Mouse (Mus musculus) 416B (cell line): ENCODE measurements around the gene Fars2.
"Not testable (repeated sequence)": the region's sequence is repeated elsewhere in the genome, so short reads cannot be mapped to it uniquely, and the experiment has no call there.

ENCODE experiments used
- DNase-seq: peaks from one replicate; pipeline ENCODE4 v3.0.0; 2011; ENCODE audit warnings: low read depth

Fars2 gene

DNA sequence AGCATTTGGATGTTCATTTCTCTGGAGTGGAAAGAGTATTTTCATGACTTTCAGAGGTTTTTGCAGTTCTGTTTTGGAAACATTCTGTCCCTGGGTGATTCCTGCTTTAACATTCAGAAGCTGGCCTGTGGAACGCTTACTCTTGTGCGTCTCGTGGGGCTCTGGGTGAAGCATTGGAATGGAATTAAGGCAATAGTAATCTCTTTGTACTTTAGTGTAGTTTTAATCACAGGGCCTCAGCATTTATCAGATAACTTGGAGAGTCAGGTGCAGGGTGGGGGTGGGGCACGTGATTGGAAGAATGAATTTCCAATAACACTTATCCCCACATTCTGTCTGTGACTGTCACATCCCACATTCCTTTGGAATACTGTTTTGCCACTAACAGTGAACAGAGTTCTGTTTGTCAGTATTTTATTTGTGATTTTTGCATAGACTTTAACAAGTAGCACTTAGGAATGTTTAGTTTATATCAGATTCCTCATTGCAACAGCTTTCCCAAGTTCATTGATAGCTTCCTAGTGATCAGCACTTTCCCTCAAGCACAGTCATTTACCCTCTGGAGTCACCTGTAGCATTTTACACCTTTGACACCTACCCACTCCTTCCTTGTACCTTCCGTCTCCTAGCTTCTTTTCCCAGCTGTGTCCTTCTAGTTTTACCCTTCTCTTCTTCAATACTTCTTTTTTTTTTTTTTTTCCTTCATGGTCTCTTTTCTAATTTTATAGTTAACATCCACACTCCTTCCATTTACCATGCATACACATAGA lies 23.2 kb downstream of the Fars2 start:
- no peak for DNase-seq

DNA sequence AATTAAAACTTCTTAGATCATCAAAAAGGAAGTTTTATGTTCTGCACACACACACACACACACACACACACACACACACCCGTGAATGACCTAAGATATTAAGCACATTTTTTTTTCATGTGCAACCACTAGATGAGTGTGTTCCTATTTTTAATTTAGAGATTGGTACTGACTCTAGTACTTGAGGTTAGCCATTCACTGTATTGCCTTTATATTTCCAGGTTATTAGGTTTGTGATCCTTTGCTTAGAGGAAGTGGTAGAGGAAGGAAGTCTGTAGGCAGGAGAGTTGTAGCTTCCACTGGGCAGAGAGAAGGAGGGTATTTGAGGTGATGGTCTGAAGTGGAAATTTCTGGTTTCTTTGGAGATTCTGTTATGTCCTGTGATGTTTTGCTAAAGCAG lies 28.4 kb downstream of the Fars2 start:
- DNase-seq, result peak; percentile 58

DNA sequence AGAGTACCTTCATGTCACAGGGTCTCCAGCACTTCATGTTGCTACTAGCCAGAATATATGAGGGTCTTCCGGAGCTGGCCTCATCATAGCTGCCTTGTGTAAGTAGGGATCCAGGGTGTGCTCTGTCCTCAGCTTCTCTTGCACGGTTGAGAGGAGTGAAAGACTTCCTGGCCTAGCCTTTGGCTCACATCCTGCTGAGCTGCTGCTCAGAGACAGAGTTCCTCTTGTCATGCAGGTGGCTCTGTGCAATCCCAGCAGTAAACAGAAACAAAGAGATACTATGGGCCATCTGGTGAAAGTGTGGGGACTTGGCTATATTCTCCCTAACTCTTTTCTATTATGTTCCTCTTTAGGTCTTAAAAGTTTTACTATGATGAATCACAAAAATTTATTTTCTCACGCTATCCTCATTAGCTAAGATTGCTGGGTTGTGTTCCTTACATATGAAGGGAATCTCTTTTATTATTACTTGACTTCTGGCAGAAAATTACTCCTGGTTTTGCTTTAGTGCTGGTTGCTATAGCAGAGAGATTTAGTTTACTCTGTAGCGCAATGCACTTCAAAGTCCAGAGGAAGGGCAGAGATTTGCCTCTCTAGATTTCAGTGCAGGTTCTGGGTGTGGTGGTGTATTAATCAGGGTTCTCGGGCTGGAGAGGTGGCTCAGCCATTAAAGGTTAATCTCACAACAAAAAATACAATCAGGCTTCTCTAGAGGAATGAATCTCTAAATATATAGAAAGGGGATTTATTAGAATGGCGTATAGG lies 32.1 kb downstream of the Fars2 start:
- DNase-seq, result peak; percentile 20

- no peak for DNase-seq
These were observed 33.1 kb downstream of the Fars2 start for GRCm38 (mm10) chr13:36150272-36150671.

- DNase-seq, result no peak
These were observed 35.7 kb downstream of the Fars2 start for GRCm38 (mm10) chr13:36152728-36153498.

GRCm38 (mm10) chr13:36156340-36156931 lies 39.2 kb downstream of the Fars2 start:
- DNase-seq, result no peak

DNA sequence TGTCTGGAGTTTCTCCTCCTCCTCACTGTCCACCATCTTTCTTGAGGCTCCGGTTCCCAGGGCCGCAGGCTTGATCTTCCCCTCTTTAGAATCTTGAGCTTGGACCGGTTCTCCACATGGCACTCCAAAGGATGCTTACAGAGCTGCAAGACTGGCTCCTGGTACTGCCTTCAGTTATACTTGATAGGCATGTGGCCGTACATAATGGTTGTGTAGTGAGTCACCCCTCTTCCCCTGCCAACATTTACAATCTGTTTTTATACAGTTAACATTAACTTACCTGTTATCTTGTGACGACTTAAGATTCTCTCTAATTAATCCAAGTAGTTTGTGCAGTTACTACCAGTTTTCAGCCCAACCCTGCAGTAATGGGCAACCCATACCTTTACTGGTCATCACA lies 46.2 kb downstream of the Fars2 start:
- no peak for DNase-seq

DNA sequence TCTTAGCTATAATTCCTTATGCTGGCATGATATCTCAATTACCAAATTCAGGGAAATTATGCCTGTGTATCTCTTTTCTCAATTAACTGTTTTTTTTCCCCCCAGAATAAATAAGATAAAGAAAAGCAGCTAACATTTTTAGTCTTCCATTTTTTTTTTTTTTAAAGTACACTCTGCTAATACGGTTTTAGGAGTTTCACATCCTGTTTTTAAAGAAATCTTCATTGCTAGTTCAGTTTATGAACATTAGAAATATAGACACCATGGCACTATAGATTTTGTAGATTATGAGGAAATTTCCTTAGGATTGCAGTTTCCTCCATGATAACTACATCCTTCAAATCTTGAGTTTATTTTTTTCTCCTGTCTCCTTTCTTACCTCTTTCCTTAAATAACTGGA lies 46.7 kb downstream of the Fars2 start:
- DNase-seq, result no peak

- DNase-seq, result not testable (repeated sequence)
These were observed 55.8 kb downstream of the Fars2 start for GRCm38 (mm10) chr13:36172981-36173380.

GRCm38 (mm10) chr13:36174101-36174500 lies 56.9 kb downstream of the Fars2 start:
- no peak for DNase-seq

DNA sequence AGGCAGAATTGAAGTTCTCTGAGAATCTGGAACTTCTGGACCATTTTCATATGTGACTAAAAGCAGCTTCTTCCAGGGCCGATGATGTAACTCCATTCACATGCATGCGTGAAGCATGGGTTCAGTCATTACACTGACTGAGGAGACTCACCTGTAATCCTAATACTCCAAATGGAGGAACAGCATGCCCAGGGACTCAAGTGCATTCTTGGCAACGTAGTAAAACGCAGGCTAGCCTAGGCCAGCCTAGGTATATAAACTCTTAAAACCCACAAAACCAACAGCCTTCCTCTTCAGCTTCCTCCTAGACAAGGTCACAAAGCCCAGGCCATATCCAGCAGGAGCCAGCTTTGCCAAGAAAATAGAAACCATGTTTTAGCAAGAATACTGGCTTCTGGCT lies 57.6 kb downstream of the Fars2 start:
- DNase-seq, result peak; percentile 75

GRCm38 (mm10) chr13:36181231-36181630 lies 64.0 kb downstream of the Fars2 start:
- no peak for DNase-seq

- peak; percentile 73 for DNase-seq
These were observed 73.4 kb downstream of the Fars2 start for GRCm38 (mm10) chr13:36190577-36190976.

GRCm38 (mm10) chr13:36193484-36194113 lies 76.4 kb downstream of the Fars2 start:
- DNase-seq, result no peak

DNA sequence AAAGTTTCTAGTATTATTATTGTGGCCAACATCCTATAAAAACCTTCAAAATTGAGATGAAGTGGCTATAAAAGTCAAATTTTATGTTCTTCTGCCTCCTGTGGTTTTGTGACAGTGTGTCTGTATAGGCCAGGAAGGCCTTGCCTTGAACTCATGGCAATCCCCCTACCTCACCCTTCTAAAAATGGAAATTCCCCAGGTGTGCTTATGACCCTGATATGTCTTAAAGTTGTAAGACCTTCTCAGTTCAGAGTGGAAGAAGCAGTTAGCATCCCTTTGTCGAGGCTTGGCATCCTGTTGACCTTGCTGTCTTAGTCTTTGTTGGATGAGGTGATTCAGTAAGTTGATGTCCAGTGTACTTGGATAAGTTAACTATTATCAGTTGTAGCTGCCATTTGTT lies 82.1 kb downstream of the Fars2 start:
- no peak for DNase-seq

GRCm38 (mm10) chr13:36200453-36200852 lies 83.2 kb downstream of the Fars2 start:
- DNase-seq, result peak; percentile 96

DNA sequence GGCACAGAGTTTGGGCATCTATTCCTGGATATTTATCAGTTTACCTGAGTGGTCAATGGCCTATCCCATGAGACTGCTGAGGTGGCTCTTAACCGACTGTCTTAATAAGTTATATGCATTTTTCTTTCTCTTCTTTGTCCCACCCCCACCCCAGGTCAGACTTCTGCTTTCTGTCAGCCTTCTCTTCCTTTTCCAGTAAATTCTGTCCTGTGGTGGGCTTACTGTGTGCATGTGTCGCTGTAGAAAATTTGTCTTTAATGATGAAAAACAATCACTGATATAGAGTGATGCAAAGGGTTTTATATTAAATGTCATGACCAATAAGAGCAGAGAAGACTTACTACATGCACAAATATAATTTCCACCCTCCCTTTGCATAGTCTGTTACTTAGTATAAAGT lies 85.3 kb downstream of the Fars2 start:
- no peak for DNase-seq

DNA sequence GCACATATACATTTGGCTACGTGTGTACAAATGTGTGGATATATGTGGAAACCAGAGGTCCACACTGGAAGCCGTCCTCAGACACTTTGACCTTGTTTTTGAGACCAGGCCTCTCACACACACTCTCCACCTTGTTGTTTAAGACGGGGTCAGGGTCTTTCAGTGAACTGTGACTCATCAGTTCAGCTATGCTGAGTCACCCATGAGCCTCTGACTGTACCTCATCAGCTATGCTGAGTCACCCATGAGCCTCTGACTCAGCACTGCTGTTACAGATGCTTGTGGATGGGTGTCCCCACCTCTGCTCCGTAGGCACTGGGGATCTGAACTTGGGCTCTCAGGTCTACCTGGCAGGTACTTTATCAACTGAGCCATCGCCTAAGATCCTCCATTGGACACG lies 85.8 kb downstream of the Fars2 start:
- peak; percentile 90 for DNase-seq

- no peak for DNase-seq
These were observed 87.1 kb downstream of the Fars2 start for GRCm38 (mm10) chr13:36204320-36204719.

DNA sequence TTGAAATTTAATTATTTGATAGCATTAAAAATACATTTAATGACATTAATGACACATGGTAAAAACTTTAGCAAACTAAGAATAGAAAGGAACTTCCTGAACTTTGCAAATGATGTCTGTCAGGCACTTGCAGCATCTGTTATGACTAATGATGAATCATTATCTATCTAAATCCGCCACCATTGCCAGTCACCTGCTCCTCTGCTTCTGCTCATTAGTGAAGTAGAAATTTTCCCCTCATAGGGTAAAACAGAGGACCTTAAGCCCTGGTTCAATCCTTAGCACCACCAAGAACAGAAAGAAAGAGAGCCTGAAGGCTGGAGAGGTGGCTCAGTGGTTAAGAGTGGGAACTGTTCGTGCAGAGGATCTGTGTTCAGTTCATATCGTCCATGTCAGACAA lies 93.8 kb downstream of the Fars2 start:
- DNase-seq, result peak; percentile 81

DNA sequence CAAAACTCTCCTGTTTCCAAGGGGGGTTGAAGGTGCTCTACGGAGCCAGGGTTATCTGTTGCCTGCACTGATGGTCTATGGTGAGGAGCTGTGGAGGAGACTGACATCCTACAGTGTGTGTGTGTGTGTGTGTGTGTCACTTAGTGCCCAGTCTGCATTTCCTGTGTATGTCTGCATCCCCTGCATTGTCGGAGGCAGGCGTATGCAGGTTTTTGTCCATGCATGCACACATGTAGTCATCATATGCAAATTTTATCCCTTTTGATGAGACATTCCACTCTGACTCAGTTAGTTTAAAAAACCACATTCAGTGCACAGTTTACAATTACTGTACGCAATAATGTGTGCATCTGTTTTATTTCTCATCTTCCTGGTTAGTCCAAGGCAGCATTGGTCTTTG lies 96.8 kb downstream of the Fars2 start:
- peak; percentile 88 for DNase-seq

DNA sequence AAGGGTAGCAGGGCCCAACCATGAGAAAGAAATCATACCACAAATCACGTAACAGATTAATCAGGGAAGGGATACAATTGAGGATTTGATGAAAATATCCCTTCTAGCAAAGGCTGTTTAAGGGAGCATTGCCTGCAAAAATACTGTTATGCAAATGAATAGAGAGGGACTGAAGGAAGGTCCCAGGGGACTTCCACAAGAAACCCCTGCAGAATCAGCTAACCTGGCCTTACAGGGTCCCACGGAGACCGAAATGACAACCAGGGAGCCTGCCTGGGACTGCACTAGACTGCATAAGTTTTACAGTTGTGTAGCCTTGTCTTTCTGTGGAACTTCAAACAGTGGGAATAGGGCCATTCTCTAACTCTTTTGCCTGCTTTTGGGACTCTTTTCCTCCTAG lies 98.8 kb downstream of the Fars2 start:
- no peak for DNase-seq
